Mouse (Mus musculus): ENCODE results near the gene Teddm2.

DNA sequence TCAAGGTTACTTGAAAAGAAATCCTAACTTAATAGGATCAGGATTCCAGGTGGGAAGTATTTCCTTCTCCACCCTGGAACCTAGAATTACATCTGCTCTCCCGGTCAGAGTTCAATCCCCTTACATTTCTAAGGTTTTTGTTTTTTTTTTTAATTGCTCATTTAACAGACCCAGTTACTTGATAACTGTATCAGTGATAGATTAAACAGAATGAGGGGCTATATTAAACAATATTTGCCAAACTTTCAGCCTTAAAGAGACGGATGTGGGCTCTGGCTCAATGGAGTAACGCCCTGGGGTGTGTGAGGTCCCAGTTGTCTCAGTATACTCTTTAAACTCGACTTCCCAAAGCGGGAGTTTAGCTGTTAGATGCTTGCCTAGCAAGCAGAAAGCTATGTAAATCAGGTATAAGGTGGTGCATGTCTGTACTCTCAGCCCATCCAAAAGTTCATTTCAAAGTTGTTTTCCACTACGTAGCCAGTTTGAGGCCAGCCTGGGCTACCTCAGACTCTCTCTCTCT, 11.3 kb upstream of the Teddm2 start:
- no peak for TF ChIP-seq CTCF (IDR thresholded peaks at IDR 0.05; ENCODE audit: low read depth)
- TF ChIP-seq EP300 (IDR thresholded peaks at IDR 0.05; ENCODE audit: low read depth): no peak

Measured in heart, postnatal 0 days (tissue).